Mouse (Mus musculus) cerebral cortex, adult 2 months (tissue): Measurements from ENCODE around the gene Adgra1.

ENCODE experiments used
- WGBS: fragments of 180-500 bp; shearing (Covaris S2); methylation state at CpG from one replicate; pipeline ENCODE4 v1.1.7; 2018; 5-methylcytosine and 5-hydroxymethylcytosine counted together

Adgra1 gene

GRCm38 (mm10) chr7:139905661-139906060 is 71.7 kb downstream of the Adgra1 start:
- 24% methylated on average over 6 of the region's 6 CpGs for WGBS

DNA sequence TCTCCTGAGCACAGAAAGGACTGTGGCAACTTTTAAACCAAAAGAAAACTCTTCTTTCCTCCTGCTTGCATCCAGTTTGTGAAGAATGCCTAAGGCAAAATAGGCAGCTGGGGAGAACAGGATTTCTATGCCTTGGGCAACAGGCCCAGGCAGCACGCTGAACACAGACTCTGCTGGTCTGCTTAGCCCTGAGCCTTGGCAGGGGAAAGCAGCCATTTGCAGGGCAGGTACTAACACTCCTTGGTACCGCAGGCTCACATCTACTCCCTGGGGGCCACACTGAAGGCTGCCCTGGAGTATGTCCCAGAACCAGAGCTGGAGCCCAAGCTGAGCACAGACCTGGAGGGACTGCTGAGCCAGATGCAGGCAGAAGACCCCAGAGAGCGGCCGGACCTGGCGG is 74.2 kb downstream of the Adgra1 start:
- 51% methylated on average over 5 of the region's 5 CpGs for WGBS

GRCm38 (mm10) chr7:139909469-139909868 is 75.5 kb downstream of the Adgra1 start:
- WGBS, result 63% methylated on average over 6 of the region's 6 CpGs

- 74% methylated on average over 11 of the region's 11 CpGs for WGBS
Measured at GRCm38 (mm10) chr7:139910204-139910835, 76.3 kb downstream of the Adgra1 start.

GRCm38 (mm10) chr7:139914141-139915047 is 80.4 kb downstream of the Adgra1 start:
- WGBS, result 37% methylated on average over 29 of the region's 29 CpGs

- 18% methylated on average over 14 of the region's 14 CpGs for WGBS
Measured at GRCm38 (mm10) chr7:139915646-139916257, 81.8 kb downstream of the Adgra1 start.

GRCm38 (mm10) chr7:139916345-139916744 is 82.4 kb downstream of the Adgra1 start:
- WGBS, result 0% methylated on average over 1 of the region's 1 CpGs

- 61% methylated on average over 4 of the region's 4 CpGs for WGBS
Measured at GRCm38 (mm10) chr7:139918262-139918661, 84.3 kb downstream of the Adgra1 start.
